Mouse (Mus musculus) CH12F3 (cell line): ENCODE measurements around the gene Zfp58.
"Not testable (repeated sequence)": the region's sequence is repeated elsewhere in the genome, so short reads cannot be mapped to it uniquely, and the experiment has no call there.

Source experiments
- in situ Hi-C: fragments of 300-500 bp; cut with MboI; formaldehyde crosslinking; loops from 2 replicates; pipeline ENCODE4 v1.14.3; 2020; ENCODE audit warnings: low sequenced_read_pairs

Zfp58 gene

GRCm38 (mm10) chr13:67500084-67500719 is at the start of gene Zfp58:
TSS of gene Zfp58 (minus strand) at chr13:67500555.
- in situ Hi-C loops = no loop called here

- in situ Hi-C loops = no loop called here
Measured at GRCm38 (mm10) chr13:67545941-67546340, 45.6 kb upstream of the Zfp58 start.

- in situ Hi-C loops = no loop called here
Measured at GRCm38 (mm10) chr13:67527049-67527730, 26.8 kb upstream of the Zfp58 start.

- in situ Hi-C loops = no loop called here
Measured at GRCm38 (mm10) chr13:67525753-67526410, 25.5 kb upstream of the Zfp58 start, which contains the start of the genes Gm26965 and Zfp87. TSS of gene Gm26965 (minus strand) at chr13:67526151. TSS of gene Zfp87 (minus strand) at chr13:67526177.

GRCm38 (mm10) chr13:67500908-67501307 is 553 bp upstream of the Zfp58 start:
- in situ Hi-C loops = no loop called here

- in situ Hi-C loops = no loop called here
Measured at GRCm38 (mm10) chr13:67495631-67496030, 4.7 kb downstream of the Zfp58 start.

- in situ Hi-C loops = no loop called here
Measured at GRCm38 (mm10) chr13:67484424-67484811, 15.9 kb downstream of the Zfp58 start.

- in situ Hi-C loops = no loop called here
Measured at GRCm38 (mm10) chr13:67483625-67484423, 16.5 kb downstream of the Zfp58 start, which contains the start of gene Zfp874b. TSS of gene Zfp874b (minus strand) at chr13:67484258.

- in situ Hi-C loops = no loop called here
Measured at GRCm38 (mm10) chr13:67481528-67481927, 18.8 kb downstream of the Zfp58 start.

- in situ Hi-C loops = no loop called here
Measured at GRCm38 (mm10) chr13:67469274-67469673, 31.1 kb downstream of the Zfp58 start.

- in situ Hi-C loops = not testable (repeated sequence)
Measured at GRCm38 (mm10) chr13:67463506-67464185, 36.7 kb downstream of the Zfp58 start.

GRCm38 (mm10) chr13:67452021-67452309 is 48.4 kb downstream of the Zfp58 start:
- in situ Hi-C loops = no loop called here

GRCm38 (mm10) chr13:67451172-67452020 is 49.0 kb downstream of the Zfp58 start, which contains the start of gene Zfp874a:
TSS of gene Zfp874a (minus strand) at chr13:67451624.
- in situ Hi-C loops = no loop called here
